Mouse (Mus musculus) adrenal gland, adult 18-20 months (tissue): Measurements from ENCODE around the gene Rap1a. TPM values are rescaled to one million over a fixed set of nuclear protein-coding genes. Genes with fewer than 3 reads are reported as not detected.
A peak's percentile ranks its signal among the peaks of the same experiment; 100 is the strongest.
"Not testable (repeated sequence)": the region's sequence is repeated elsewhere in the genome, so short reads cannot be mapped to it uniquely, and the experiment has no call there.

Experiments used
- DNase-seq, 2 experiments: peaks; one replicate each; pipeline ENCODE4 v3.0.0; 2021 to 2022; ENCODE audit warnings: low spot score in 2 of 2
- total RNA-seq, 2 experiments: library from RNA; stranded (reverse); gene quantifications; 1 replicate in 1 of 2; 2 replicates in 1 of 2; pipeline ENCODE4 v1.2.3; 2021

The Rap1a gene
- total RNA-seq, 2 experiments from 2014 or later, result 135 to 179 TPM

- no peak for DNase-seq
Measured at GRCm38 (mm10) chr3:105718746-105719145, 82.4 kb downstream of the Rap1a start.

GRCm38 (mm10) chr3:105717856-105718555 is 83.1 kb downstream of the Rap1a start:
- DNase-seq, result no peak

- DNase-seq, result no peak
Measured at GRCm38 (mm10) chr3:105716353-105717000, 84.7 kb downstream of the Rap1a start.

GRCm38 (mm10) chr3:105714820-105715167 is 86.3 kb downstream of the Rap1a start:
- no peak for DNase-seq

GRCm38 (mm10) chr3:105714091-105714819 is 86.9 kb downstream of the Rap1a start:
- DNase-seq, result no peak

- DNase-seq, result no peak
Measured at GRCm38 (mm10) chr3:105712827-105713226, 88.3 kb downstream of the Rap1a start.

- no peak for DNase-seq
Measured at GRCm38 (mm10) chr3:105711741-105712140, 89.4 kb downstream of the Rap1a start.

- DNase-seq, result no peak
Measured at GRCm38 (mm10) chr3:105710246-105710645, 90.9 kb downstream of the Rap1a start.

GRCm38 (mm10) chr3:105707590-105707989 is 93.5 kb downstream of the Rap1a start:
- no peak for DNase-seq

- DNase-seq, result no peak
Measured at GRCm38 (mm10) chr3:105706366-105707020, 94.6 kb downstream of the Rap1a start.

- peak in 1 of 2 experiments; percentile 16 for DNase-seq
Measured at GRCm38 (mm10) chr3:105705561-105705960, 95.6 kb downstream of the Rap1a start.

- DNase-seq, result peak; percentile 52 to 54
Measured at GRCm38 (mm10) chr3:105705061-105705549, 96.0 kb downstream of the Rap1a start.

- DNase-seq, result peak; percentile 72 to 74
Measured at GRCm38 (mm10) chr3:105704031-105705008, 96.8 kb downstream of the Rap1a start, which contains the start of gene Inka2. TSS of gene Inka2 (plus strand) at chr3:105704599.

GRCm38 (mm10) chr3:105703571-105703970 is 97.6 kb downstream of the Rap1a start:
- DNase-seq, result peak in 1 of 2 experiments; percentile 14

GRCm38 (mm10) chr3:105701399-105701798 is 99.7 kb downstream of the Rap1a start:
- no peak for DNase-seq

GRCm38 (mm10) chr3:105700786-105701185 is 100.3 kb downstream of the Rap1a start:
- DNase-seq, result not testable (repeated sequence)

GRCm38 (mm10) chr3:105699241-105699933 is 101.7 kb downstream of the Rap1a start:
- DNase-seq, result peak in 1 of 2 experiments; percentile 9

- DNase-seq, result peak in 1 of 2 experiments; percentile 11
Measured at GRCm38 (mm10) chr3:105698311-105698710, 102.8 kb downstream of the Rap1a start.

- DNase-seq, result no peak
Measured at GRCm38 (mm10) chr3:105697148-105697441, 104.0 kb downstream of the Rap1a start.
